Mouse (Mus musculus): ENCODE measurements around the gene Gm3448.
"Not testable (repeated sequence)": the region's sequence is repeated elsewhere in the genome, so short reads cannot be mapped to it uniquely, and the experiment has no call there.

DNA sequence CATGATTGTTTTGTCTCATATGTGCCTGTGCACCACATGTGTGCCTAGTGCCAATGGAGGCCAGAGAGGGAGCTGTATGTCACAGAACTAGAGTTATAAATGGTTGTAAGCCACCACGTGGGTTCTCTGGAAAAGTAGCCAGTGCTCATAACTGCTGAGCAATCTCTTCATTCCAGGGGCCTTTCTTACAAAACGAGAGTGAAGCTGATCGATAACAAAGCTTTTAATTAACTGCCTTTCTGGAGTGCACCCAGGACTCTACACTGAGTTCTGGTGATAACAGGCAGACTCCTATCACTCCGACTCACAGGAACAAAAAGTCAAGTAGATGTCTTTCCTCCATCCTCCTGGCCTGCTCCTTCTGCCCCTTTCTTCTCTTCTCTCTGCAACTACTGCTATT lies 41.3 kb downstream of the Gm3448 start:
- not testable (repeated sequence) for TF ChIP-seq POLR2A (IDR thresholded peaks at IDR 0.05; ENCODE audit: borderline replicate concordance, insufficient read depth, low read length); CTCF (IDR thresholded peaks at IDR 0.05; ENCODE audit: borderline replicate concordance, insufficient read depth, low read depth, low read length)
